Mouse (Mus musculus) inflammation-experienced regulatory T-cells (primary cell): ENCODE data around the gene Palm2. TPM values are rescaled to one million over a fixed set of nuclear protein-coding genes. Genes with fewer than 3 reads are reported as not detected.

ENCODE experiments used
- polyA plus RNA-seq, 2 experiments: library from polyadenylated mRNA; unstranded; fragments of 100-300 nt; shearing (Covaris generic); gene quantifications; one replicate each; pipeline ENCODE4 v1.2.1; 2017

Gene Palm2
- under 1 TPM; 0.12 to 0.83 TPM for polyA plus RNA-seq

GRCm38 (mm10) chr4:57433941-57434704 is at the start of gene Palm2:
TSS of gene Palm2 (plus strand) at chr4:57434247.

GRCm38 (mm10) chr4:57567666-57568206 is 133.7 kb downstream of the Palm2 start, which contains the start of gene Pakap:
TSS of gene Pakap (plus strand) at chr4:57568179.

GRCm38 (mm10) chr4:57717354-57717753 is 283.3 kb downstream of the Palm2 start, which contains the start of gene Akap2:
TSS of gene Akap2 (plus strand) at chr4:57717657.

Other genes starting within 250 kb of the Palm2 start
- 1 to 10 TPM; 3.3 to 4.5 TPM for gene Ptpn3, start 132.4 kb upstream of the Palm2 start, polyA plus RNA-seq
- 1 to 10 TPM; 1.8 to 4.0 TPM for gene Pakap, start 133.9 kb downstream of the Palm2 start, polyA plus RNA-seq